15 mouse cellular contexts compared by ENCODE assay signal in genomic region chr2:132203773-132204172, GRCm38 (mm10). TPM values are rescaled to one million over a fixed set of nuclear protein-coding genes. Genes with fewer than 3 reads are reported as not detected.
DNase-seq lines count a peak whose midpoint lies in the region; ATAC-seq and TF ChIP-seq lines count a peak whose summit lies in the region.
"Had no signal": no experiment of that assay in that cellular context is flagged by ENCODE, and none has a peak within 500 bp of the region (broad histone marks: within the 10 kb centered on the region; RNA-seq: fewer than 3 reads in every experiment).

No protein-coding gene starts in this region.

- no peak overlapping the region for H3K27ac ChIP-seq in cerebellum, adult 2 months (ENCODE audit: insufficient read depth, low read length)
- H3K27ac ChIP-seq in neural tube, embryonic 15.5 days (replicated peaks), result no peak overlapping the region
- H3K27ac ChIP-seq: embryonic facial prominence, embryonic 12.5 days; heart, embryonic 13.5 days; liver, embryonic 13.5 days; stomach, embryonic 15.5 days had no signal

- TF ChIP-seq POLR2A in cerebellum, adult 2 months (IDR thresholded peaks at IDR 0.05; ENCODE audit: borderline replicate concordance, insufficient read depth, low read length), result no peak

- no peaks in the 10 kb centered on the region for H3K36me3 ChIP-seq in neural tube, embryonic 15.5 days
- H3K36me3 ChIP-seq: embryonic facial prominence, embryonic 12.5 days; heart, embryonic 13.5 days; liver, embryonic 13.5 days; stomach, embryonic 15.5 days had no signal

- TF ChIP-seq CTCF in cerebellum, adult 2 months (IDR thresholded peaks at IDR 0.05; ENCODE audit: borderline replicate concordance, insufficient read depth, low read depth, low read length), result no peak

- H3K4me2 ChIP-seq in neural tube, embryonic 15.5 days, result no peak overlapping the region
- H3K4me2 ChIP-seq: embryonic facial prominence, embryonic 12.5 days; heart, embryonic 13.5 days; liver, embryonic 13.5 days; stomach, embryonic 15.5 days had no signal

- H3K9me3 ChIP-seq in neural tube, embryonic 15.5 days (replicated peaks), result no peaks in the 10 kb centered on the region
- H3K9me3 ChIP-seq: embryonic facial prominence, embryonic 12.5 days; heart, embryonic 13.5 days; liver, embryonic 13.5 days; stomach, embryonic 15.5 days had no signal

- peak; percentile 100 for ATAC-seq in granulocyte monocyte progenitor cell, adult 5-6 weeks (replicated peaks; ENCODE audit: poor library complexity, severe bottlenecking)
- ATAC-seq in neural tube, embryonic 15.5 days (ENCODE audit: low FRiP score), result no peak
- ATAC-seq: forebrain, embryonic 16.5 days had no signal

- no peaks in the 10 kb centered on the region for H3K4me1 ChIP-seq in cerebellum, adult 2 months (ENCODE audit: control insufficient read depth, insufficient read depth, low read length)
- no peaks in the 10 kb centered on the region for H3K4me1 ChIP-seq in neural tube, embryonic 15.5 days
- H3K4me1 ChIP-seq: embryonic facial prominence, embryonic 12.5 days; stomach, embryonic 15.5 days had no signal

- DNase-seq in thymus, postnatal 0 days (ENCODE audit: low spot score), result peak; percentile 12
- no peak for DNase-seq in thymus, postnatal 10 days (ENCODE audit: low spot score in 2 of 2)
- DNase-seq in lung, postnatal 4 days, result peak; percentile 52 to 55
- DNase-seq in cerebellum, adult 18-20 months, result no peak
- DNase-seq in cerebellum, adult 2 months, result no peak
- DNase-seq in urinary bladder, adult 2 months (ENCODE audit: low spot score), result no peak
- DNase-seq: cerebellum, adult 11 months; kidney, adult 8-10 months; liver, embryonic 13.5 days had no signal

- H3K27me3 ChIP-seq in cerebellum, adult 2 months (ENCODE audit: control insufficient read depth, insufficient read depth, low read length), result no peaks in the 10 kb centered on the region
- no peaks in the 10 kb centered on the region for H3K27me3 ChIP-seq in neural tube, embryonic 15.5 days (replicated peaks)
- H3K27me3 ChIP-seq: embryonic facial prominence, embryonic 12.5 days; heart, embryonic 13.5 days; liver, embryonic 13.5 days; stomach, embryonic 15.5 days had no signal

- no peak overlapping the region for H3K9ac ChIP-seq in neural tube, embryonic 15.5 days (replicated peaks)
- H3K9ac ChIP-seq: embryonic facial prominence, embryonic 12.5 days; heart, embryonic 13.5 days; liver, embryonic 13.5 days; stomach, embryonic 15.5 days had no signal

- WGBS in cerebellum, adult 2 months, result 86% methylated on average over 3 of the region's 3 CpGs
- WGBS in neural tube, embryonic 15.5 days, result 83% methylated on average over 3 of the region's 3 CpGs

- no peak overlapping the region for H3K4me3 ChIP-seq in cerebellum, adult 2 months (replicated peaks; ENCODE audit: insufficient read depth, low read depth, low read length)
- no peak overlapping the region for H3K4me3 ChIP-seq in neural tube, embryonic 15.5 days (replicated peaks)
- H3K4me3 ChIP-seq: embryonic facial prominence, embryonic 12.5 days; heart, embryonic 13.5 days; liver, embryonic 13.5 days; stomach, embryonic 15.5 days had no signal

RNA-seq across cellular contexts. Expression of gene Tmem230, which starts 43.8 kb away (rescaled TPM):
- polyA plus RNA-seq in thymus, postnatal 0 days (2015; fragmentation: Nextera tagmentation; extraction: Ambion mirVana), result 41.2 and 45.0 TPM in 2 replicates
- 50.1 and 51.5 TPM in 2 replicates for total RNA-seq in granulocyte monocyte progenitor cell, adult 5-6 weeks (2014; fragmentation: Nextera tagmentation)
- 18.7 and 19.4 TPM in 2 replicates for total RNA-seq in granulocyte monocyte progenitor cell, adult 5-6 weeks (2017)
- 81.9 and 93.6 TPM in 2 replicates for polyA plus RNA-seq in cerebellum, adult 2 months (2012; rRNA removed)
- polyA plus RNA-seq in urinary bladder, adult 2 months (2012; rRNA removed), result 44.1 and 48.0 TPM in 2 replicates
- polyA plus RNA-seq in neural tube, embryonic 15.5 days (2015; fragmentation: Nextera tagmentation; extraction: Ambion mirVana), result 40.8 and 42.8 TPM in 2 replicates

RNA-seq across cellular contexts. Expression of gene Pcna, which starts 49.3 kb away (rescaled TPM):
- polyA plus RNA-seq in thymus, postnatal 0 days (2015; fragmentation: Nextera tagmentation; extraction: Ambion mirVana), result 472 and 480 TPM in 2 replicates
- total RNA-seq in granulocyte monocyte progenitor cell, adult 5-6 weeks (2014; fragmentation: Nextera tagmentation), result 627 and 644 TPM in 2 replicates
- total RNA-seq in granulocyte monocyte progenitor cell, adult 5-6 weeks (2017), result 619 and 668 TPM in 2 replicates
- 69.3 and 73.1 TPM in 2 replicates for polyA plus RNA-seq in cerebellum, adult 2 months (2012; rRNA removed)
- 73.2 and 96.5 TPM in 2 replicates for polyA plus RNA-seq in urinary bladder, adult 2 months (2012; rRNA removed)
- polyA plus RNA-seq in neural tube, embryonic 15.5 days (2015; fragmentation: Nextera tagmentation; extraction: Ambion mirVana), result 98.3 and 150 TPM in 2 replicates

RNA-seq across cellular contexts. Expression of gene Slc23a2, which starts 58.9 kb away (rescaled TPM):
- polyA plus RNA-seq in thymus, postnatal 0 days (2015; fragmentation: Nextera tagmentation; extraction: Ambion mirVana), result 15.8 and 16.7 TPM in 2 replicates
- total RNA-seq in granulocyte monocyte progenitor cell, adult 5-6 weeks (2014; fragmentation: Nextera tagmentation), result 4.5 and 12.5 TPM in 2 replicates
- 5.6 and 17.1 TPM in 2 replicates for total RNA-seq in granulocyte monocyte progenitor cell, adult 5-6 weeks (2017)
- 68.6 and 76.9 TPM in 2 replicates for polyA plus RNA-seq in cerebellum, adult 2 months (2012; rRNA removed)
- 36.2 and 36.3 TPM in 2 replicates for polyA plus RNA-seq in urinary bladder, adult 2 months (2012; rRNA removed)
- 33.1 and 36.8 TPM in 2 replicates for polyA plus RNA-seq in neural tube, embryonic 15.5 days (2015; fragmentation: Nextera tagmentation; extraction: Ambion mirVana)

RNA-seq across cellular contexts. Expression of gene Cds2, which starts 59.2 kb away (rescaled TPM):
- 24.4 and 24.5 TPM in 2 replicates for polyA plus RNA-seq in thymus, postnatal 0 days (2015; fragmentation: Nextera tagmentation; extraction: Ambion mirVana)
- total RNA-seq in granulocyte monocyte progenitor cell, adult 5-6 weeks (2014; fragmentation: Nextera tagmentation), result 8.7 and 22.5 TPM in 2 replicates
- total RNA-seq in granulocyte monocyte progenitor cell, adult 5-6 weeks (2017), result 7.0 and 9.7 TPM in 2 replicates
- 152 and 155 TPM in 2 replicates for polyA plus RNA-seq in cerebellum, adult 2 months (2012; rRNA removed)
- polyA plus RNA-seq in urinary bladder, adult 2 months (2012; rRNA removed), result 38.4 and 52.2 TPM in 2 replicates
- polyA plus RNA-seq in neural tube, embryonic 15.5 days (2015; fragmentation: Nextera tagmentation; extraction: Ambion mirVana), result 49.4 and 57.8 TPM in 2 replicates

Comparison
In these comparisons a context has a peak if more than half of its experiments do, and no peak if none do; other contexts are left out.
1. DNase-seq: peak in thymus, postnatal 0 days (single experiment) and lung, postnatal 4 days (2 of 2); none in thymus, postnatal 10 days (0 of 2), cerebellum, adult 18-20 months (0 of 2), cerebellum, adult 2 months (0 of 2) and urinary bladder, adult 2 months (single experiment).